Mouse (Mus musculus): ENCODE results near the gene Rxfp3.
"Not testable (repeated sequence)": the region's sequence is repeated elsewhere in the genome, so short reads cannot be mapped to it uniquely, and the experiment has no call there.

Rxfp3 gene

DNA sequence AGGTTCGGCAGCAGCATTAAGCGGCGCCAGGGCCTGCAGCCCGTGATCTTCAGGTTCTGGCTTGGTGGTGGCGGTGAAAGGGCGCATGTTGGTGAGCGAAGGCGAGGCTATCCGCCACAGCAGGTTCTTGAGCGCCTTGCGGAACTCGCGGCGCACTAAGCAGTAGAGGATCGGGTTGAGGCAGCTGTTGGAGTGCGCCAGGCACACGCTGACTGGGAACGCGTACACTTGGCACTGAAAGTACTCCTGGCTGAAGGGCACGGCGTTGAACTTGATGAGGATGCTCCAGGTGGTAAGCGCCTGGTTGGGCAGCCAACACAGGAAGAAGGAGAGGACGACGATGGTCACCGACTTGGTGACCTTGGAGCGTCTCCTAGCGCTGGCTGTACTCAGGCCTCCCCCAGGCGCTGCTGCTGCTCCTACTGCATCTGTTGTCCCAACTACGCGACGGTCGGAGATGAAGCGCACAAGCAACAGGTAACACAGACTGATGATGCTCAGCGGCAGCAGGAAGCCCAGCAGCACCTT, 1.8 kb downstream of the Rxfp3 start:
- DNase-seq (ENCODE audit: low spot score) = peak; percentile 32

DNA sequence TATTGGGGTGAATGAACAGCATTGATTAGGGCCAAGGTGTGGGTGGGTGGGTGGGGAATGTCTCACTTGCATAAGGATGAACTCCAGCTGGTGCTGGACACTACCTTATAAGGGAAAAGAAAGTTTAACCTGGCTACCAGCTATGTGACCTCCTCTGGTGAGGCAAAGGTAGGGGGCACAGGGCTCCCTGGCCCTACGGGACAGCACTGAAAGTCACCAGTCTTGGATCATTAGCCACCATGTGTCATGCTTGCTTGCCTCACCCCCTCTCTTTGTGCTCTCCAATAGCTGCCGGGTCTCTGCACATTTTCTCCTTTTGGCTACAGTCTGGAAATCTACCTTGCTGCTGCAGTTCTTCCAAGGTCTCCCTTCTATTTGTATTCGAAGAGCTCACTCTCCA, 7.6 kb downstream of the Rxfp3 start:
- no peak for DNase-seq (ENCODE audit: low spot score)

DNA sequence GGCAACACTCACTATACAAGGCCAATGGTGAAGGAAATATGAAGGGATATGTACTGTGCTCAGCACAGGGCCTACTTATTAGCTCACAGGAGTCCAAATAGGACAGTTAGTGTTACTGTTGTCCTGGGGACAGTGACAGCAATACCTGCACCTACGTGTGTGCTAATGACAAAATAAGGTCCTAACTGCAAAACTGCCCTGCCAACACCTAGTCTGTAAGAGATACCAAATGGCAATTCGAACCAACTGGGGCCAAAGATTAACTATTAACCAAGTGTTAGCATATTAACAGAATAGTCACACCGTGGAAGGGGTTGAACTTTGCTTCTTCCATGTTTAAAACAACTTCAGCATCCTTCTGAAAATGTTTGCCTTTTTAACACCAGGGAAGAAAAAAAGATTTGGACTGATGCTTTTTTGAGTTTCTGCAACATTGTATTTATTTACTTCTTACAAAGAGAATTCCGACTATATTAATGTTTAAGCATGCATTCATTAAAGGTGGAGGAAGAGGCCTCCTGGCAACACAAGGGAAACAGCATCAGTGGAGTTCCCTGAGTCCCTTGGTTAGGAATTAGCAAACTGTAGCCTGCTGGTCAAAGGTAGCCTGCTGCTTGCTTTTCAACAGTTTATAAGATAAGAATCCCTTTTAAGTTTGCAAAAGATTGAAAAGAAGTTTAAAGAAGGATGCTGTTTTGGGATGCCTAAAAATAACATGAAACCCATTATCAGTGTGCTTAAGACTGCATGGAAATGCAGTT, 10.8 kb downstream of the Rxfp3 start:
- DNase-seq (ENCODE audit: low spot score) = no peak

DNA sequence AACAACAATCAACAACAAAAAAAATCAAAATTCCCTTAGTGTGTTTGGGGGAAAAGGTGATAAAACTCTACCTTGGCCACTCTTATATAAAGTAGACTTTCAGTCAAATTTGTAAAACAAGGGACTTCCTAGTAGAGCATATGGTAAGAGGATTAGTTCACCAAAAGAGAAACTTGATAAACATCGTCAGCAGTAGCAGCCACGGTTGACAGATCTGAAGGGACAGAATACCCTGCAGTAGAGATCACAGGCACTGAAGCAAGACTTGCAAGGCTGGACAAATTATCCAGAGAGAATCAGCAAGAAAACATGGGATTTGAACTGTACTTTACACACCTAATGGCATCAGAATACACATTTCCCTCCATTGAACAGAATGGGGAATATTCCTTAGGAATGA, 22.9 kb downstream of the Rxfp3 start:
- DNase-seq (ENCODE audit: low spot score) = no peak

DNA sequence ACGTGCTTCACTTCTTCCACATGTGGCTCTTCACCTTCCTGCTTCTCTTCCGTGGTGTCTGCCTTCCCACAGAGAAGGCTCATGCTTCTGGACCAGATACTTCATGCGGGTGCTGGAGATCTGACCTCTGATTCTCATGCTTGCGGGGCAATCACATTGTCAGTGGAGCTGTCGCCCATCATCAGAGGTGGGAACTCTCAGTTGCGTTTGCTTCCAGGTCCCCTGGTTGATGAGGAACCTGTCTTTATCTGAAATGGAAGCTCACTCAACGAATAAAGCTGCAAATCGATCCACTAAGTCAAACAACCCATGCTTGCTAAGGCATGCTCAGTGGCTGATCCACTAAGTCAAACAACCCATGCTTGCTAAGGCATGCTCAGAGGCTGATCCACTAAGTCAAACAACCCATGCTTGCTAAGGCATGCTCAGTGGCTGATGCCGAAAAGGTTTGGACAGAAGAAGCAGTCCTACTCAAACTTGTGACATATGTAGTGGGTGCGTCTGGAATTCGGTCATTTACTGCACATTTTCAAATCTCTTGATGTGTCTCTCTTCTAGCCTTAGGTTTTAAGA, 26.7 kb downstream of the Rxfp3 start:
- DNase-seq (ENCODE audit: low spot score) = no peak

DNA sequence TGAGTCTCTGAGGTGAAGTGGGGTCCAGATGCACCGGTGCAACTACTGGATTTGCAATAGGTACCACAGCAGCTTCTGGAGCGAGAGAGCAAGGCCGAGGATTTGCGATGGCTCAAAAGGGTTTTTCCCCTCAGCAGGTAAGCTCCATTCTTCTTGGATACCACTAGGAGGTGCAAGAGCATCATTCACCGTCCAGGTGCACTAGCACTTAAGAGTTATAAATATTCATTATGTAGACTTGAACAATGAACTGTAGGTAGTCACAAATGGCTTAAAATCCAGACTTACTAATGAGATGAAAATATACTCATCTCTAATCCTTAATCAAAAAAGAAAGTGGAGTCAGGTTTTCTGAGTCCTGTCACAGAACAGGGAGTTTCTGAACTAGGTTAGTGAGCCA, 29.0 kb downstream of the Rxfp3 start:
- peak; percentile 42 for DNase-seq (ENCODE audit: low spot score)

DNA sequence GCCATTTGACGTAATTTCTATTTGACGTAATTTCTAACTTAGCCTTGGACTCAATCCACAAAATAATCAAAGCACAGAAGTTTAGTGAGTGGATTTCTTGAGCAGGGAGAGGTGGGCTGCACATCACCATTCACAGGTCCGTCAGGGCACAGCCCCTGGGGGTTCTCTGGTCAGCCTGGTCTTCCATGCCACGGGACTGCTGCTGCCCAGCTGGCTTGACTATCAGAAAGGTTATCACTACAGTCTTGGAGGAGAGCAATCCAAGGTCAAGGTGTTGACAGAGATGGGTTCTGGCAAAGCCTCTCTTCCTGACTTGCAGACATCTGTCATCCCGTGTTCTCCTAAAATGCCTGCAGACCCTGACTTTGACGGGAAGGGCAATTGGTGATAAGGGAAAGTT, 33.1 kb downstream of the Rxfp3 start:
- DNase-seq (ENCODE audit: low spot score) = no peak

DNA sequence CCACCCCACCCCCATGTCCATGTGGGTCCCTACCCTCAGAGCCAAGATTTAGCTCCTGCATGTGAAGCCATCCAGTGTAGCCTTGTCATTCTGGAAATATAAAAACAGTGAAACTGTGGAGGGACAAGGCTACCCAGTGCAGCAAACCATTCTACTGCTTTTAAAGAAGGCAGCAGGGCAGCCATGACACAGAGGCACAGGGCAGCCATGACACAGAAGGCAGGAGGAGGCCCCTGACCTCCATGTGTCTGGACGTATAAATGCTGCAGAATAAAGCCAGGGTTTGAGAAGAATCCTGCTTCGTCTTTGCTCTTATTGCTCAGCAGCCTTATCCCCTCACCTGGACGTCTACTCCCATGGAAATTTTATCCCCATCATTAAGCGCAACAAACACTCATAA, 34.0 kb downstream of the Rxfp3 start:
- DNase-seq (ENCODE audit: low spot score) = no peak

DNA sequence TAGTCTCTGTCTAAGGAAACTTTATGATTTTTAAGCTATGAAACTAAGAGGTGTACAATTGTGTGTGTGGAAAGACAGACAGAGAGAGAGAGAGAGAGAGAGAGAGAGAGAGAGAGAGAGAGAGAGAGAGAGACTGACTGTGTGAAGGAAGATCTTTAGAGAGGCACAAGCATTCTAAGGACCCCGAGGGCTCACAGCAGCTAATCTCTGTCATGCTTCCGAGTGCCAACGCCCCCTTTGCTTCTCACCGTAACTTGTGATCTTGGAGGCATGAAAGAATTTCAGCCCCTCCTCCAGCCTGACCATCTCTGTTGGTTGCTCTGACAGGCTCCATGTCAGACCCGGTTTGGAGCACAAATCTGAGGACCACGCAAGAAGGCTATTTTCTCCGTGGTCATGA, 37.4 kb downstream of the Rxfp3 start, which contains the start of gene Slc45a2:
Gene Slc45a2, plus strand, starts transcription at position 301 of the 400 bp plus-strand sequence.
- no peak for DNase-seq (ENCODE audit: low spot score)

DNA sequence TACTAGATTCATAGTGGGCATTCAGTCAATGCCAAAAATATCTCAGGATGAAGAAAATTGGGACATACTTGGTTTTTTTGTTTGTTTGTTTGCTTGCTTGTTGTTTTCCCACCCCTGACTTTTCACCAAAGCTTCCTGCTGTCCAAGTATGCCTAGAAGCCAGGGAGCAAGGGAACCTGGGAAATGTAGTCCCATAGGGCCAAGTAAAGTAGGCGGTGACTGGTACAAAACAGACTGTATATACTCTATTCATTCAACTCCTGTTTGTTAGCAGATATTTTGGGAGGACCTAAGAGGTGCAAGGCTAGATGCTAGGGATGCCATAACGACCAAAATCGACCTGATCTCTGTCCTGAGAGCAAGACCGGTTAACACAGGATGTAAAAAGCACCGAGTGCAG, 38.0 kb downstream of the Rxfp3 start:
- no peak for DNase-seq (ENCODE audit: low spot score)

DNA sequence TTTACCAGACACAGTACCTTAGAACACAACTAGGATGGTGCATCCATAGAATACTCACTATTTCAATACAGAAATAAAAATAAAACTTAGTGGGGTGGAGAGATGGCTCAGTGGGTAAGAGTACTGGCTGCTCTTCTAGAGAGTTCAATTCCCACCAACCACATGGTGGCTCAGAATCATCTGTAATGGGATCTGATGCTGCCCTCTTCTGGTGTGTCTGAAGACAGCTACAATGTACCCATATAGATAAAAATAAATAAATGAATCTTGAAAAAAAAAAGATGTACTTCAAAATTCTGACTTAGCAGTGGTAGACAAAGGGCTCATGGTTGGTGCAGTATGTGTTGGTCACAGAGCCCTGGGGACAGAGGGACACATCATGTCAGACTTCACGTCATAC, 46.2 kb downstream of the Rxfp3 start:
- DNase-seq (ENCODE audit: low spot score) = no peak

DNA sequence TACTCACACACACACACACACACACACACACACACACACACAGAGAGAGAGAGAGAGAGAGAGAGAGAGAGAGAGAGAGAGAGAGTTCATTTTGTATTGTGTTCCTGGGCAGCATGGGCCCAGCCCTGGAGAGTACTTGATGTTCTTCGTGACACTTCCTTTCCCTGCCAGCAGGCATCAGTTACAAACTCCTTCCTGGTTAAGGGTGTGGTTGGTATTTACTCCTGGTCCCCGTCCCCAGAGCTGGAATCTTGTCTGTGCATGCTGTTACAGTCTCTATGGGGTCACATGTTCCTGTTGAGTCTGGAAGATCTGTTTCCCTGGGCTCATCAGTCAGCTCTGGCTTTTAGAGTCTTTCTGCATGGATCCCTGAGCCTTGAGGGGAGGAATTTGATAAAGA, 47.4 kb downstream of the Rxfp3 start:
- no peak for DNase-seq (ENCODE audit: low spot score)

DNA sequence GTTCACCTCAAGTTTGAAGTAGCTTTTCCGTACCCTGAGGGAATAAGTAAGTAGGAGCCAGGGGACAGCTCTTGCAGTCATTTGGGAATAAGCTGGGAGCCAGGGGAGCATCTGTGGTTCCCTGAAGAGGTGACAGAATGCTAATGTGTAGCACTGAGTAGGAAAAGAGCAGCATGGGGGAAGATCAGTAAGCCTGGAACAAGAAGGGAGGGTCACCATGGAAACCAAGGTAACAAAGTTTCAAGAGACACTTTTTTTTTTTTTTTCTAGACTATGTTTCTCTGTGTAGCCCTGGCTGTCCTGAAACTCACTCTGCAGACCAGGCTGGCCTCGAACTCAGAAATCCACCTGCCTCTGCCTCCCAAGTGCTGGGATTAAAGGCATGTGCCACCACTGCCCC, 51.3 kb downstream of the Rxfp3 start:
- DNase-seq (ENCODE audit: low spot score) = not testable (repeated sequence)

DNA sequence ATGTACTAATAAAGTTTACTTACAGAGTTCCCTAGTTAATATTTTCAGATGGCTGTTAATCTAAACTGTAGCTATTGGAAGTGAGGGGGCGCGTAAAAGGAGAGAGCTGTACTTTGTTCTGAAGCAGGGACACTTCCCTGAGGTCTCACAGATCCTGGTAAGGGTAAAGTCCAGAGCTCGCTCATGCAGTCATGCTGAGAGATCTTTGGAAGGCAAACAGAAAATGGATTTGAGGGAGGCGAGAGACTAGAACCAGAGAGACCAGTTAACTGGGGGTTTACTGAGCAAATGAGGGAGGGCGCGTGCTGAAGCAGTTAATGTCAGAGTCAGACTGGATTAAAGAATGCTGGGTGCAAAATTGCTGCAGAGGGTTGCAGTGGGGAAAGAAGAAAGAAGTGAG, 52.0 kb downstream of the Rxfp3 start:
- no peak for DNase-seq (ENCODE audit: low spot score)
